Mouse (Mus musculus) liver, adult 2 months (tissue): Measurements from ENCODE around the gene Hrh1.

Experiments used
- CTCF ChIP-seq: fragments of 200-500 bp; IDR thresholded peaks from 2 replicates; pipeline ENCODE4 v1.5.1; 2011; ENCODE audit warnings: low read depth, low read length, control low read depth
- POLR2A ChIP-seq: fragments of 200-500 bp; IDR thresholded peaks from 2 replicates; pipeline ENCODE4 v1.6.1; 2011; ENCODE audit warnings: low read length, control low read depth; ENCODE audit not compliant: insufficient read depth; ENCODE audit errors: extremely low read depth

GRCm38 (mm10) chr6:114362355-114362754 lies 35.4 kb upstream of the Hrh1 start:
- TF ChIP-seq CTCF (no peak), POLR2A (no peak)
